Mouse (Mus musculus): Measurements from ENCODE around the gene Tmem60.
A peak's percentile ranks its signal among the peaks of the same experiment; 100 is the strongest.

Tmem60 gene

DNA sequence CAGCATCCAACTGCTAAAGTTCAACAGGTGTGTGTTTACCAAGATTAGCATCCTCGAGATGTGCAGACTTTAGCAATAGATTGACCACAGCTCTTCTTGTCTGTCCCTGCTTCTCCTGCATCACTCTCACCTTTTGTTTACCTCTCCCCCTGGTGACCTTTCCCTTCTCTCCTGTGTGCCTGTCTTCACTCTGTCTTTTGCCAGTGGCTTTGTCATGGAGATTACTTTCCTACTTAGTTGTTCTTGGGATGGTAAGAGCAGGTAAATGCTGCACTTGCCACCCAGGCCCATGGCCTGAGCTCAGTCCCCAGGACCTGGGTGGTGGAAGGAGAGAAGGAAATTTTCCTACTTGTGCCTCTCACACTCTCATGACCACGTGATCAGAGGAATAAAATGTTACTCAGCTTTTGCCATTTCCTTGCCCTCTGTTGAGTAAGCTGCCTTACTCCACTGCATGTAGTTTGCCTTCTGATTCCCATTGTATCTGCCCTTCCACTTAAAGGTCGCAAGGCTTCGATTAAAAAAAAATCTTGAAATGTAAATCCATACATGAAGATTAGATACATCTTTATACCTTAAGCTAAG, 2.1 kb downstream of the Tmem60 start:
- TF ChIP-seq CTCF (conservative IDR thresholded peaks at IDR 0.05; ENCODE audit: low read length) (no peak), POU5F1 (IDR thresholded peaks at IDR 0.05; ENCODE audit: borderline replicate concordance, low read length) (peak; percentile 82; the same call in 1 of the 2 replicates)
- Histone ChIP-seq H3K9me3 (ENCODE audit: low read length) (no peaks in the 10 kb centered on the region), H3K4me1 (replicated peaks; ENCODE audit: low read depth, low read length) (peaks cover 66% of the 10 kb centered on the region), H3K4me3 (replicated peaks; ENCODE audit: low read length) (peak overlapping the region; percentile 96), H3K27me3 (ENCODE audit: insufficient read depth, low read length) (no peaks in the 10 kb centered on the region), H3K36me3 (ENCODE audit: insufficient read depth, low read length) (peaks cover 31% of the 10 kb centered on the region)

- no peak for TF ChIP-seq POU5F1 (IDR thresholded peaks at IDR 0.05; ENCODE audit: borderline replicate concordance, low read length)
- TF ChIP-seq CTCF (conservative IDR thresholded peaks at IDR 0.05; ENCODE audit: low read length): no peak
- no peak for TF ChIP-seq NANOG (IDR thresholded peaks at IDR 0.05; ENCODE audit: borderline replicate concordance, low read length)
- H3K4me3 ChIP-seq (replicated peaks; ENCODE audit: low read length): no peak overlapping the region
- H3K9me3 ChIP-seq (ENCODE audit: low read length): no peaks in the 10 kb centered on the region
- no peaks in the 10 kb centered on the region for H3K27me3 ChIP-seq (ENCODE audit: insufficient read depth, low read length)
- peaks cover 72% of the 10 kb centered on the region for H3K36me3 ChIP-seq (ENCODE audit: insufficient read depth, low read length)
- H3K4me1 ChIP-seq (replicated peaks; ENCODE audit: low read depth, low read length): peaks cover 17% of the 10 kb centered on the region
Observed at GRCm38 (mm10) chr5:20897446-20898167, 15.6 kb downstream of the Tmem60 start.

GRCm38 (mm10) chr5:20904647-20905046, 22.7 kb downstream of the Tmem60 start:
- H3K36me3 ChIP-seq (ENCODE audit: insufficient read depth, low read length): peaks cover 73% of the 10 kb centered on the region
- H3K4me3 ChIP-seq (replicated peaks; ENCODE audit: low read length): no peak overlapping the region
- TF ChIP-seq CTCF (conservative IDR thresholded peaks at IDR 0.05; ENCODE audit: low read length): no peak
- TF ChIP-seq NANOG (IDR thresholded peaks at IDR 0.05; ENCODE audit: borderline replicate concordance, low read length): no peak
- no peak for TF ChIP-seq POU5F1 (IDR thresholded peaks at IDR 0.05; ENCODE audit: borderline replicate concordance, low read length)
- H3K9me3 ChIP-seq (ENCODE audit: low read length): no peaks in the 10 kb centered on the region
- H3K4me1 ChIP-seq (replicated peaks; ENCODE audit: low read depth, low read length): peaks cover 22% of the 10 kb centered on the region
- no peaks in the 10 kb centered on the region for H3K27me3 ChIP-seq (ENCODE audit: insufficient read depth, low read length)

DNA sequence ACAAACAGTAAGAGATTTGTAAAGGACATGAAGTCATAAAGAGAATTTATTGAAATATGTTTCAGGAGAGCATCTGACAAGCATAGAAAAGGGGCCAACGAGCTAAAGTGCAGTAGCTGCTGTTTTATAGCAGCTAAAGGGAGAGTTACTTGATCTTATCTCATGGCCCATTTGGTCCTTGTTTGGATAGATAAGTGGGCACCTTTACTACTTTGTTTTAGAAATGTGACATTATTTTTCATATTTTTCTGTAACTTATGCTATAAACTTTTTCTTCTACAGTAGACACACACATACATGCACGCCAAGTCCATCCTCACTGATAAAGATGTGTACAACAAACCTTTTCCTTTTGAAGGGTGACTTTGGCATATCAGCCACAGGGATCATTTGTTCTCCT, 23.4 kb downstream of the Tmem60 start:
- peaks cover 71% of the 10 kb centered on the region for H3K36me3 ChIP-seq (ENCODE audit: insufficient read depth, low read length)
- no peaks in the 10 kb centered on the region for H3K9me3 ChIP-seq (ENCODE audit: low read length)
- TF ChIP-seq CTCF (conservative IDR thresholded peaks at IDR 0.05; ENCODE audit: low read length) (no peak), NANOG (IDR thresholded peaks at IDR 0.05; ENCODE audit: borderline replicate concordance, low read length) (no peak), POU5F1 (IDR thresholded peaks at IDR 0.05; ENCODE audit: borderline replicate concordance, low read length) (no peak)
- peaks cover 18% of the 10 kb centered on the region for H3K4me1 ChIP-seq (replicated peaks; ENCODE audit: low read depth, low read length)
- H3K4me3 ChIP-seq (replicated peaks; ENCODE audit: low read length): no peak overlapping the region
- no peaks in the 10 kb centered on the region for H3K27me3 ChIP-seq (ENCODE audit: insufficient read depth, low read length)

- Histone ChIP-seq H3K27me3 (ENCODE audit: insufficient read depth, low read length) (no peaks in the 10 kb centered on the region), H3K4me1 (replicated peaks; ENCODE audit: low read depth, low read length) (peaks cover 11% of the 10 kb centered on the region; the same call in 1 of the 2 replicates), H3K36me3 (ENCODE audit: insufficient read depth, low read length) (peaks cover 63% of the 10 kb centered on the region), H3K9me3 (ENCODE audit: low read length) (no peaks in the 10 kb centered on the region), H3K4me3 (replicated peaks; ENCODE audit: low read length) (no peak overlapping the region)
- TF ChIP-seq NANOG (IDR thresholded peaks at IDR 0.05; ENCODE audit: borderline replicate concordance, low read length): no peak
- TF ChIP-seq POU5F1 (IDR thresholded peaks at IDR 0.05; ENCODE audit: borderline replicate concordance, low read length): no peak
- TF ChIP-seq CTCF (conservative IDR thresholded peaks at IDR 0.05; ENCODE audit: low read length): no peak
Observed at GRCm38 (mm10) chr5:20906191-20906590, 24.2 kb downstream of the Tmem60 start.

- TF ChIP-seq CTCF (conservative IDR thresholded peaks at IDR 0.05; ENCODE audit: low read length): no peak
- TF ChIP-seq NANOG (IDR thresholded peaks at IDR 0.05; ENCODE audit: borderline replicate concordance, low read length): no peak
- no peak for TF ChIP-seq POU5F1 (IDR thresholded peaks at IDR 0.05; ENCODE audit: borderline replicate concordance, low read length)
Observed at GRCm38 (mm10) chr5:20911741-20912140, 29.8 kb downstream of the Tmem60 start.

DNA sequence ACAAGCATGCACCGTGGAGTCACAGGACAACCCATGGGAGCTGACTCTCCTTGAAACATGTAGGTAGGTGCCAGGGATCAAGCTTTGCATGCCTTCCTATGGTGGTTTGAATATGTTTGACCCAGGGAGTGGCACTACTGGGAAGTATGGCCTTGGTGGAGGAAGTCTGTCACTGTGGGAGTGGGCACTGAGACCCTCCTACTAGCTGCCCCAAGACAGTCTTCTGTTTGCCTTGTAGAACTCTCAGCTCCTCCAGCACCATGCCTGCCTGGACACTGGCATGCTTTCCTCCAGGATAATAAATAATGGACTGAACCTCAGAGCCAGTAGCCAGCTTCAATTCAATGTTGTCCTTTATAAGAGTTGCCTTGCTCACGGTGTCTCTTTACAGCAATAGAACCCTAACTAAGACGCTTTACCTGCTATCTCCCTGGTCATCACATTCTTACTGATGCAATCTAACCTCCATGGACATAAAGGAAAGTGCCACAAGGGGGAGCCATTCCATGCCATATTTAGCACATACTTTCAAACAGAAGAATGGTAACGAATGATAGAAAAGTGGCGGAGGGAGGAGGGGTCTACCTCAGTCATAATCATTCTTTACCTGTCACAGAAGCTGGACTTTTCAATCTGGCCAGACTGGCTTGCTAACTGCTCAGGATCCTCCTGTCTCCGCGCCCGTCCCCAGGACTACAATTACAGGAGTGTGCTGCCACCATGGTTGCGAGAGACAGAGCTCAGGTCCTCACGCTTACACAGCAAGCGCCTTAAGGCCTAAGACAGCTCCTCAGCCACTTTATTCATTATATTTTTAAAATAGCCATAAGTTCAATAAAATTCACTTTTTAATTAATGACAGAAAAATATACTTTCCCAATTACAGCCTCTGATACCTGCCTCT, 31.6 kb downstream of the Tmem60 start:
- no peaks in the 10 kb centered on the region for H3K27me3 ChIP-seq (ENCODE audit: insufficient read depth, low read length)
- H3K4me1 ChIP-seq (replicated peaks; ENCODE audit: low read depth, low read length): peaks cover 30% of the 10 kb centered on the region
- no peak for TF ChIP-seq POU5F1 (IDR thresholded peaks at IDR 0.05; ENCODE audit: borderline replicate concordance, low read length)
- peak; percentile 81 for TF ChIP-seq CTCF (conservative IDR thresholded peaks at IDR 0.05; ENCODE audit: low read length)
- no peaks in the 10 kb centered on the region for H3K9me3 ChIP-seq (ENCODE audit: low read length)
- H3K4me3 ChIP-seq (replicated peaks; ENCODE audit: low read length): no peak overlapping the region
- H3K36me3 ChIP-seq (ENCODE audit: insufficient read depth, low read length): peaks cover 9% of the 10 kb centered on the region; the same call in 1 of the 2 replicates

More at GRCm38 (mm10) chr5:20911741-20912140, 29.8 kb downstream of the Tmem60 start:
- Histone ChIP-seq H3K36me3 (ENCODE audit: insufficient read depth, low read length) (peaks cover 16% of the 10 kb centered on the region), H3K4me1 (replicated peaks; ENCODE audit: low read depth, low read length) (peaks cover 36% of the 10 kb centered on the region), H3K4me3 (replicated peaks; ENCODE audit: low read length) (no peak overlapping the region), H3K27me3 (ENCODE audit: insufficient read depth, low read length) (no peaks in the 10 kb centered on the region), H3K9me3 (ENCODE audit: low read length) (no peaks in the 10 kb centered on the region)

DNA sequence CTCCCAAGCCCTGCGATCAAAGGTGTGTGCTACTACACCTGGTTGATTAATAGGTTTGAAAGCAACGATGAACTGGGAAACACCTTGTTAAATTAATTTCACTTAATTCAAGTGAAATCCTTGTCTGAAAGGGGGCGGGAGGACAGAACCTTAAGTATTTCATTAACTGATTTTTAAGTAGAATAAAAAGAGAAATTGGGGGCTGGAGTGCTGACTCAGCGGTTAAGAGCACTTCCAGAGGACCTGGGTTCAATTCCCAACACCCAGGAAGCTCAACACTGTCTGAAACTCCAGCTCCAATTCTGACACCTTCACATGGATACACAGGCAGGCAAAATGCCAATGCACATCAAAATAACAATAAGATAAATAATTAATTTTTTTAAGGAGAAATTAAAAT, 37.0 kb downstream of the Tmem60 start:
- H3K27me3 ChIP-seq (ENCODE audit: insufficient read depth, low read length): no peaks in the 10 kb centered on the region
- peaks cover 37% of the 10 kb centered on the region for H3K36me3 ChIP-seq (ENCODE audit: insufficient read depth, low read length)
- H3K4me1 ChIP-seq (replicated peaks; ENCODE audit: low read depth, low read length): peaks cover 20% of the 10 kb centered on the region
- no peak for TF ChIP-seq NANOG (IDR thresholded peaks at IDR 0.05; ENCODE audit: borderline replicate concordance, low read length)
- TF ChIP-seq POU5F1 (IDR thresholded peaks at IDR 0.05; ENCODE audit: borderline replicate concordance, low read length): no peak
- no peak for TF ChIP-seq CTCF (conservative IDR thresholded peaks at IDR 0.05; ENCODE audit: low read length)
- no peak overlapping the region for H3K4me3 ChIP-seq (replicated peaks; ENCODE audit: low read length)
- H3K9me3 ChIP-seq (ENCODE audit: low read length): no peaks in the 10 kb centered on the region
